Mouse (Mus musculus) limb, embryonic 14.5 days (tissue): ENCODE measurements around the gene Nr2c2. TPM values are rescaled to one million over a fixed set of nuclear protein-coding genes. Genes with fewer than 3 reads are reported as not detected.

Experiments used
- ATAC-seq: fragments of 200-750 bp; cut with Nextera tagmentation; 2 replicates; pipeline ENCODE4 v1.8.0; 2017; ENCODE audit warnings: low read depth, moderate number of reproducible peaks, moderate TSS enrichment; ENCODE audit not compliant: low FRiP score
- DNase-seq: peaks from one replicate; pipeline ENCODE4 v3.0.0-alpha.2; 2015; ENCODE audit warnings: low spot score
- H3K27ac ChIP-seq: fragments of 300-500 bp; sonication (generic); replicated peaks from 2 replicates; pipeline ENCODE4 v1.5.1; 2014; ENCODE audit warnings: low read depth, mild to moderate bottlenecking, low read length, moderate library complexity, mixed read lengths
- H3K27me3 ChIP-seq: fragments of 300-500 bp; sonication (generic); 2 replicates; pipeline ENCODE4 v1.6.1; 2014; ENCODE audit warnings: low read length, mixed read lengths; ENCODE audit not compliant: control insufficient read depth, insufficient read depth
- H3K36me3 ChIP-seq: fragments of 300-500 bp; sonication (generic); 2 replicates; pipeline ENCODE4 v1.6.1; 2014; ENCODE audit warnings: mild to moderate bottlenecking, low read length, moderate library complexity, mixed read lengths; ENCODE audit not compliant: control insufficient read depth, insufficient read depth
- H3K4me1 ChIP-seq: fragments of 300-500 bp; sonication (generic); 2 replicates; pipeline ENCODE4 v1.6.1; 2014; ENCODE audit warnings: antibody characterized with exemption, low read length, mixed read lengths; ENCODE audit not compliant: control insufficient read depth, insufficient read depth
- H3K4me2 ChIP-seq: fragments of 300-500 bp; sonication (generic); replicated peaks from 2 replicates; pipeline ENCODE4 v1.6.1; 2014; ENCODE audit warnings: low read depth, mild to moderate bottlenecking, low read length, moderate library complexity; ENCODE audit not compliant: severe bottlenecking
- H3K4me3 ChIP-seq: fragments of 300-500 bp; sonication (generic); replicated peaks from 2 replicates; pipeline ENCODE4 v1.5.1; 2014; ENCODE audit warnings: low read length
- H3K9ac ChIP-seq: fragments of 300-500 bp; sonication (generic); 2 replicates; pipeline ENCODE4 v1.6.1; 2014; ENCODE audit warnings: mild to moderate bottlenecking, low read depth, low read length, moderate library complexity; ENCODE audit not compliant: severe bottlenecking
- H3K9me3 ChIP-seq: fragments of 300-500 bp; sonication (generic); 2 replicates; pipeline ENCODE4 v1.6.1; 2016; ENCODE audit warnings: low read length; ENCODE audit not compliant: control insufficient read depth
- POLR2A ChIP-seq: fragments of 200-500 bp; IDR thresholded peaks from 2 replicates; pipeline ENCODE4 v1.8.0; 2012; ENCODE audit warnings: inconsistent platforms, mild to moderate bottlenecking, moderate library complexity, borderline replicate concordance; ENCODE audit not compliant: insufficient read depth, insufficient read length; ENCODE audit errors: extremely low read depth
- WGBS: fragments of 180-500 bp; shearing (Covaris S2); extraction: QIAGEN DNeasy Blood & Tissue Kit; methylation state at CpG from one replicate; pipeline ENCODE4 v1.1.7; 2014; 5-methylcytosine and 5-hydroxymethylcytosine counted together
- polyA plus RNA-seq, 2 experiments: library from polyadenylated mRNA; depleted of rRNA in 1 of 2; stranded (reverse) in 1 of 2; unstranded in 1 of 2; fragments of >200 nt; fragmentation: Nextera tagmentation in 1 of 2; extraction: Ambion mirVana in 1 of 2; gene quantifications; 2 replicates each; pipeline versions ENCODE4 v1.2.1 to v1.2.3; 2012 to 2014

The Nr2c2 gene
- polyA plus RNA-seq, 2 experiments, result 23.1 to 27.1 TPM

- DNase-seq (no peak), ATAC-seq (no peak)
- no peaks in the 10 kb centered on the region for H3K9me3 ChIP-seq
- H3K4me2 ChIP-seq, result no peak overlapping the region
- WGBS, result 78% methylated on average over 6 of the region's 6 CpGs
- no peaks in the 10 kb centered on the region for H3K36me3 ChIP-seq
- no peak overlapping the region for H3K4me3 ChIP-seq
- H3K4me1 ChIP-seq, result no peaks in the 10 kb centered on the region
- no peak overlapping the region for H3K27ac ChIP-seq
- no peak for TF ChIP-seq POLR2A
- H3K9ac ChIP-seq, result no peak overlapping the region
- H3K27me3 ChIP-seq, result no peaks in the 10 kb centered on the region
These were observed 130.4 kb downstream of the Nr2c2 start for GRCm38 (mm10) chr6:92221604-92222003.

DNA sequence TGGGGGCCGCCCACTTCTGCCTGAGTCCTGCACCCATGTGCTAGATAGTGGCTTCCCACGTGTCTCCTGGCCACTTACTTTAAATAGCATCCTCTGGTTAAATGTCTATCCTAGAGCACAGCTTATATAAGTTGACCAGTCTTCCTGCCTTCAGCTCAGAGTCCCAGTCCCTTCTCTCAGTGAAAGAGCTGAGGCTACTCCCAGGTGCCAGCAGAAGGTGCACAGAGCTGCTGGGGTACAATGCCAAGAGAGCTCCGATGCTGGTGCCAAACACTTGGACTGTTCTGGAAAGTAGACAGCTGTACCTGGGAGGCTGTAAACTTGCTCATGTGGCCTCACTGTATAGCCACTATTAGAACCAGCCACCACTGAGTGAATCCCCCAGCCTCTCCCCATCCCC, 130.8 kb downstream of the Nr2c2 start:
- no peak for TF ChIP-seq POLR2A
- no peak overlapping the region for H3K4me2 ChIP-seq
- no peaks in the 10 kb centered on the region for H3K4me1 ChIP-seq
- H3K27me3 ChIP-seq, result no peaks in the 10 kb centered on the region
- DNase-seq, result no peak
- no peak for ATAC-seq
- H3K9ac ChIP-seq, result no peak overlapping the region
- no peak overlapping the region for H3K27ac ChIP-seq
- no peak overlapping the region for H3K4me3 ChIP-seq
- H3K36me3 ChIP-seq, result no peaks in the 10 kb centered on the region
- WGBS, result 84% methylated on average over 3 of the region's 3 CpGs
- no peaks in the 10 kb centered on the region for H3K9me3 ChIP-seq

Other genes with a start within 250 kb of the Nr2c2 start
- gene Ccdc174, start 213.3 kb upstream of the Nr2c2 start, polyA plus RNA-seq (2012; rRNA removed), result 11.0 and 16.7 TPM in 2 replicates
- gene Ccdc174, start 213.3 kb upstream of the Nr2c2 start, polyA plus RNA-seq (2014; fragmentation: Nextera tagmentation; extraction: Ambion mirVana), result 28.9 and 35.4 TPM in 2 replicates
- 0.70 and 0.87 TPM in 2 replicates for gene 4930590J08Rik, start 188.6 kb upstream of the Nr2c2 start, polyA plus RNA-seq (2012; rRNA removed)
- 0.43 and 0.91 TPM in 2 replicates for gene 4930590J08Rik, start 188.6 kb upstream of the Nr2c2 start, polyA plus RNA-seq (2014; fragmentation: Nextera tagmentation; extraction: Ambion mirVana)
- gene Fgd5, start 112.5 kb upstream of the Nr2c2 start, polyA plus RNA-seq (2012; rRNA removed), result 10.0 and 10.9 TPM in 2 replicates
- 8.1 and 8.5 TPM in 2 replicates for gene Fgd5, start 112.5 kb upstream of the Nr2c2 start, polyA plus RNA-seq (2014; fragmentation: Nextera tagmentation; extraction: Ambion mirVana)
- gene Mrps25, start 92.6 kb downstream of the Nr2c2 start, polyA plus RNA-seq (2012; rRNA removed), result 26.7 and 45.0 TPM in 2 replicates
- 61.1 and 67.9 TPM in 2 replicates for gene Mrps25, start 92.6 kb downstream of the Nr2c2 start, polyA plus RNA-seq (2014; fragmentation: Nextera tagmentation; extraction: Ambion mirVana)
- 17.1 and 17.3 TPM in 2 replicates for gene Rbsn, start 123.5 kb downstream of the Nr2c2 start, polyA plus RNA-seq (2012; rRNA removed)
- gene Rbsn, start 123.5 kb downstream of the Nr2c2 start, polyA plus RNA-seq (2014; fragmentation: Nextera tagmentation; extraction: Ambion mirVana), result 19.1 and 19.9 TPM in 2 replicates
- gene Trh, start 153.3 kb downstream of the Nr2c2 start, polyA plus RNA-seq (2012; rRNA removed), result 0.18 and 0.28 TPM in 2 replicates
- not detected in 2 replicates for gene Trh, start 153.3 kb downstream of the Nr2c2 start, polyA plus RNA-seq (2014; fragmentation: Nextera tagmentation; extraction: Ambion mirVana)